Mouse (Mus musculus) left cerebral cortex, postnatal 10 days (tissue): ENCODE data around the gene Hmgn3. TPM values are rescaled to one million over a fixed set of nuclear protein-coding genes. Genes with fewer than 3 reads are reported as not detected.
"Not testable (repeated sequence)": the region's sequence is repeated elsewhere in the genome, so short reads cannot be mapped to it uniquely, and the experiment has no call there.

Experiments
- DNase-seq, 2 experiments: peaks; one replicate each; pipeline ENCODE4 v3.0.0; 2021 to 2022; ENCODE audit warnings: low spot score in 2 of 2, mixed read lengths in 1 of 2; ENCODE audit errors: extremely low spot score in 1 of 2
- intact Hi-C: fragments of 180-260 bp; cut with DNase I; formaldehyde crosslinking; loops from one replicate; pipeline ENCODE4 v1.15.1; 2025
- total RNA-seq, 2 experiments: library from RNA; stranded (reverse); gene quantifications; 2 replicates each; pipeline ENCODE4 v1.2.3; 2021

Gene Hmgn3
- total RNA-seq = 100 to 1,000 TPM; 107 to 109 TPM

- intact Hi-C loops = loop anchor here (5.0 to 10.0 kb wide), 2 partner anchors 169 to 218 kb away; partner anchors contain the start of gene Phip
- DNase-seq = peak; percentile 94 to 96
Observed at GRCm38 (mm10) chr9:83146446-83147188, at the start of gene Hmgn3. TSS of gene Hmgn3 (minus strand) at chr9:83146685.

GRCm38 (mm10) chr9:83195765-83196164, 49.3 kb upstream of the Hmgn3 start:
- no peak for DNase-seq
- intact Hi-C loops = no loop called here

- intact Hi-C loops = no loop called here
- DNase-seq = no peak
Observed at GRCm38 (mm10) chr9:83195007-83195406, 48.5 kb upstream of the Hmgn3 start.

GRCm38 (mm10) chr9:83187752-83188151, 41.3 kb upstream of the Hmgn3 start:
- DNase-seq = no peak
- intact Hi-C loops = no loop called here

GRCm38 (mm10) chr9:83145591-83146445, 667 bp downstream of the Hmgn3 start:
- DNase-seq = peak; percentile 56 to 87
- intact Hi-C loops = loop anchor here (2.0 to 10.0 kb wide), 3 partner anchors 169 to 219 kb away; partner anchors contain the start of gene Phip

GRCm38 (mm10) chr9:83129831-83130230, 16.7 kb downstream of the Hmgn3 start:
- intact Hi-C loops = no loop called here
- DNase-seq = no peak

GRCm38 (mm10) chr9:83127840-83128239, 18.6 kb downstream of the Hmgn3 start:
- DNase-seq = no peak
- intact Hi-C loops = no loop called here

- intact Hi-C loops, DNase-seq: not testable (repeated sequence)
Observed at GRCm38 (mm10) chr9:83126482-83126881, 20.0 kb downstream of the Hmgn3 start.

- intact Hi-C loops = loop anchor here (10.0 kb wide), 1 partner anchor 144 kb away; the partner anchor contains the start of gene Phip
- no peak for DNase-seq
Observed at GRCm38 (mm10) chr9:83119211-83119610, 27.3 kb downstream of the Hmgn3 start.

- no peak for DNase-seq
- intact Hi-C loops = loop anchor here (10.0 kb wide), 1 partner anchor 143 kb away; the partner anchor contains the start of gene Phip
Observed at GRCm38 (mm10) chr9:83117486-83117885, 29.0 kb downstream of the Hmgn3 start.

- no peak for DNase-seq
- intact Hi-C loops = loop anchor here (10.0 kb wide), 1 partner anchor 142 kb away; the partner anchor contains the start of gene Phip
Observed at GRCm38 (mm10) chr9:83116774-83117474, 29.6 kb downstream of the Hmgn3 start.

- DNase-seq = no peak
- intact Hi-C loops = loop anchor here (10.0 kb wide), 1 partner anchor 141 kb away; the partner anchor contains the start of gene Phip
Observed at GRCm38 (mm10) chr9:83115676-83116075, 30.8 kb downstream of the Hmgn3 start.

- intact Hi-C loops = loop anchor here (10.0 kb wide), 1 partner anchor 139 kb away; the partner anchor contains the start of gene Phip
- no peak for DNase-seq
Observed at GRCm38 (mm10) chr9:83113800-83114217, 32.7 kb downstream of the Hmgn3 start.

GRCm38 (mm10) chr9:83112305-83112768, 34.1 kb downstream of the Hmgn3 start:
- intact Hi-C loops = loop anchor here (10.0 kb wide), 1 partner anchor 138 kb away; the partner anchor contains the start of gene Phip
- no peak for DNase-seq

- intact Hi-C loops = loop anchor here (10.0 kb wide), 1 partner anchor 137 kb away; the partner anchor contains the start of gene Phip
- DNase-seq = no peak
Observed at GRCm38 (mm10) chr9:83111789-83112188, 34.7 kb downstream of the Hmgn3 start.

- peak in 1 of 2 experiments; percentile 27 for DNase-seq
- intact Hi-C loops = loop anchor here (10.0 kb wide), 1 partner anchor 136 kb away; the partner anchor contains the start of gene Phip
Observed at GRCm38 (mm10) chr9:83111117-83111686, 35.3 kb downstream of the Hmgn3 start.

- intact Hi-C loops = loop anchor here (10.0 kb wide), 1 partner anchor 136 kb away; the partner anchor contains the start of gene Phip
Observed at GRCm38 (mm10) chr9:83110406-83111116, 35.9 kb downstream of the Hmgn3 start.

More at GRCm38 (mm10) chr9:83110406-83111116, 35.9 kb downstream of the Hmgn3 start:
- no peak for DNase-seq
